Mouse (Mus musculus) limb, embryonic 11.5 days (tissue): ENCODE results near the gene Atox1. TPM values are rescaled to one million over a fixed set of nuclear protein-coding genes. Genes with fewer than 3 reads are reported as not detected.

ENCODE experiments used
- ATAC-seq: fragments of 200-750 bp; cut with Nextera tagmentation; 2 replicates; pipeline ENCODE4 v1.8.0; 2017; ENCODE audit warnings: low read depth; ENCODE audit not compliant: insufficient number of reproducible peaks, low FRiP score, low TSS enrichment
- DNase-seq: peaks from one replicate; pipeline ENCODE4 v3.0.0-alpha.2; 2015; ENCODE audit warnings: low spot score
- H3K27ac ChIP-seq: fragments of 300-500 bp; sonication (generic); replicated peaks from 2 replicates; pipeline ENCODE4 v1.5.1; 2014; ENCODE audit warnings: low read depth, mild to moderate bottlenecking, low read length
- H3K27me3 ChIP-seq: fragments of 300-500 bp; sonication (generic); 2 replicates; pipeline ENCODE4 v1.6.1; 2014; ENCODE audit warnings: mild to moderate bottlenecking, low read length, mixed read lengths; ENCODE audit not compliant: control insufficient read depth, insufficient read depth
- H3K36me3 ChIP-seq: fragments of 300-500 bp; sonication (generic); 2 replicates; pipeline ENCODE4 v1.6.1; 2014; ENCODE audit warnings: mild to moderate bottlenecking, low read length, moderate library complexity, mixed read lengths; ENCODE audit not compliant: control insufficient read depth, insufficient read depth
- H3K4me1 ChIP-seq: fragments of 300-500 bp; sonication (generic); 2 replicates; pipeline ENCODE4 v1.6.1; 2014; ENCODE audit warnings: low read length, mixed read lengths; ENCODE audit not compliant: control insufficient read depth, insufficient read depth
- H3K4me2 ChIP-seq: fragments of 300-500 bp; sonication (generic); 2 replicates; pipeline ENCODE4 v1.6.1; 2014; ENCODE audit warnings: low read depth, mild to moderate bottlenecking, moderate library complexity; ENCODE audit not compliant: severe bottlenecking
- H3K4me3 ChIP-seq: fragments of 300-500 bp; sonication (generic); 2 replicates; pipeline ENCODE4 v1.5.1; 2014; ENCODE audit warnings: low read depth, low read length
- H3K9ac ChIP-seq: fragments of 300-500 bp; sonication (generic); 2 replicates; pipeline ENCODE4 v1.6.1; 2014; ENCODE audit warnings: mild to moderate bottlenecking, low read length
- H3K9me3 ChIP-seq: fragments of 300-500 bp; sonication (generic); 2 replicates; pipeline ENCODE4 v1.6.1; 2016; ENCODE audit warnings: low read length; ENCODE audit not compliant: control insufficient read depth
- WGBS: fragments of 180-500 bp; shearing (Covaris S2); extraction: QIAGEN DNeasy Blood & Tissue Kit; methylation state at CpG from one replicate; pipeline ENCODE4 v1.1.7; 2014; 5-methylcytosine and 5-hydroxymethylcytosine counted together
- polyA plus RNA-seq: library from polyadenylated mRNA; unstranded; fragments of >200 nt; fragmentation: Nextera tagmentation; extraction: Ambion mirVana; gene quantifications from 2 replicates; pipeline ENCODE4 v1.2.1, GENCODE M21; 2014

Atox1 gene
- polyA plus RNA-seq, result 234 and 240 TPM in 2 replicates

- no peaks in the 10 kb centered on the region for H3K9me3 ChIP-seq
- under 1% methylated on average over 36 of the region's 36 CpGs for WGBS
- no peaks in the 10 kb centered on the region for H3K27me3 ChIP-seq
- DNase-seq (peak; percentile 93), ATAC-seq (peak; percentile 92)
- peak within 1 kb of the TSS; percentile 84 for H3K4me2 ChIP-seq
- H3K4me3 ChIP-seq, result peak within 1 kb of the TSS; percentile 75
- H3K36me3 ChIP-seq, result no peaks in the 10 kb centered on the region
- peaks cover 3% of the 10 kb centered on the region; the same call in 1 of the 2 replicates for H3K4me1 ChIP-seq
- no peak within 1 kb of the TSS for H3K27ac ChIP-seq
- peak within 1 kb of the TSS; percentile 58 for H3K9ac ChIP-seq
Observed at GRCm38 (mm10) chr11:55461019-55461645, at the start of gene Atox1. TSS of gene Atox1 (minus strand) at chr11:55461239.

GRCm38 (mm10) chr11:55505485-55505884 lies 44.4 kb upstream of the Atox1 start:
- Histone ChIP-seq H3K36me3 (peaks cover 7% of the 10 kb centered on the region), H3K4me3 (no peak overlapping the region), H3K9ac (no peak overlapping the region), H3K27me3 (no peaks in the 10 kb centered on the region), H3K9me3 (no peaks in the 10 kb centered on the region), H3K4me1 (no peaks in the 10 kb centered on the region), H3K4me2 (no peak overlapping the region), H3K27ac (no peak overlapping the region)
- DNase-seq, result no peak
- 86% methylated on average over 3 of the region's 3 CpGs for WGBS
- no peak for ATAC-seq

DNA sequence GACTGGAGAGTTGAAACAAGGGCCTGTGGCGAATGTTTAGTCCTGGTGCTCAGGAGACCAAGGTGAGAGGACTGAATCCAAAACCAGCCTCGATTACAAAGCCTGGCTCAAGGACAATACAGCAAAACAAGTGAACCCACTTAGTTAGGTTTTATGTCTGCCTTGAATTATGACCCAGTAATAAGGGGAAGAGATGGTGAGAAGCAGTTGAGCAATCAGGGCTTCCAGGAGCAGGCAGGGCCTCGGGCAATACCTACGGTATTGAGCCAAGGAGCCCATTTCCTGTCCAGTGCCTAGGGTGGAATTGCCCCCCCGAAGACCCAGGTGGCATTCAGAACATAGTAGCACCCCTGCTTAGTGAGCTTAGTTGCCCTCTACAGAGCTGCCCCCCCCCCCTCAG lies 41.8 kb upstream of the Atox1 start:
- H3K27me3 ChIP-seq, result no peaks in the 10 kb centered on the region

GRCm38 (mm10) chr11:55501955-55502531 lies 41.0 kb upstream of the Atox1 start:
- Histone ChIP-seq H3K4me2 (no peak overlapping the region), H3K36me3 (peaks cover 14% of the 10 kb centered on the region), H3K9ac (no peak overlapping the region), H3K9me3 (no peaks in the 10 kb centered on the region), H3K27me3 (no peaks in the 10 kb centered on the region), H3K27ac (no peak overlapping the region), H3K4me3 (no peak overlapping the region), H3K4me1 (no peaks in the 10 kb centered on the region)
- DNase-seq (no peak), ATAC-seq (no peak)
- WGBS, result 88% methylated on average over 8 of the region's 8 CpGs

More for the DNA sequence above, 41.8 kb upstream of the Atox1 start:
- Histone ChIP-seq H3K4me1 (no peaks in the 10 kb centered on the region), H3K9me3 (no peaks in the 10 kb centered on the region), H3K4me2 (no peak overlapping the region), H3K9ac (no peak overlapping the region), H3K36me3 (peaks cover 14% of the 10 kb centered on the region), H3K27ac (no peak overlapping the region), H3K4me3 (no peak overlapping the region)
- DNase-seq (no peak), ATAC-seq (no peak)
- WGBS, result 65% methylated on average over 5 of the region's 5 CpGs

DNA sequence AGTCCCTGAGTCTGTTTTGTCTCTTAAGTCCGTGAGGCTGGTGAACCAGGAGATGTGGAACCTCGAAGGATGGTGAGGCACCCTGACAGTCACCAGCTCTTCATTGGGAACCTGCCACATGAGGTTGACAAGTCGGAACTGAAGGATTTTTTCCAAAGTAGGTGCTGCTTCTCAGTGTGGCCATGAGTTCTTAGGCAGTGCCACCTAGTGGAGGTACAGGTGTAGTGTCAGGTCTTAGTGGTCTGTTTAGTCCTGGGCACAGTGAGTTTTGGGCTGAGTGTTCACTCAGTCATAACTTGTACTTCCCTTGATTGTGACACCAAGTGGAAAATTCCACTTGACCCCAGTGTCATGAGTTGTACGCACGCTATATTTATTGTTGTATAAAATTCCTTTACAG lies 36.8 kb upstream of the Atox1 start:
- no peaks in the 10 kb centered on the region for H3K4me1 ChIP-seq
- H3K27me3 ChIP-seq, result no peaks in the 10 kb centered on the region
- H3K27ac ChIP-seq, result no peak overlapping the region
- peaks cover 34% of the 10 kb centered on the region for H3K36me3 ChIP-seq
- H3K4me3 ChIP-seq, result no peak overlapping the region
- H3K9me3 ChIP-seq, result no peaks in the 10 kb centered on the region
- H3K9ac ChIP-seq, result no peak overlapping the region
- ATAC-seq (no peak), DNase-seq (peak; percentile 54)
- no peak overlapping the region for H3K4me2 ChIP-seq
- 71% methylated on average over 5 of the region's 5 CpGs for WGBS

DNA sequence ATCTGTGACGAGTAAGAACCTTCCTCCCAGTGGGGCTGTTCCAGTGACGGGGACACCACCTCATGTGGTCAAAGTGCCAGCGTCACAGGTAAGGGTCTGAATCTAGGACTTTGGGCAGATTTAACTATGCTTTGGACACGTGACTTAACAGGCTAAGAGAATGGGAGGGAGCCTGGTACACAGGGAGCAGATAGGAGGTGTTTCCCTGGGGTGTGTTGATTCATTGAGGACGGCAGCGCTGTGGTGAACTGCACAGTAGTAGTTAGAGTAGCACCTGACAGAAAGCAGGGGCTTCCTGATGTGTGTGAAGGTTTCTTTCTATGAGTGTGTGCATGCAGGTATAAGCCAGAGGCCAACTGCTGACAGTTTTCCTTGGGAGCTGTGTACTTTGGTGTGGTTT lies 35.1 kb upstream of the Atox1 start:
- no peaks in the 10 kb centered on the region for H3K4me1 ChIP-seq
- H3K4me2 ChIP-seq, result no peak overlapping the region
- no peaks in the 10 kb centered on the region for H3K9me3 ChIP-seq
- no peaks in the 10 kb centered on the region for H3K27me3 ChIP-seq
- peaks cover 37% of the 10 kb centered on the region for H3K36me3 ChIP-seq
- no peak overlapping the region for H3K9ac ChIP-seq
- DNase-seq, result no peak
- ATAC-seq, result no peak
- 90% methylated on average over 6 of the region's 6 CpGs for WGBS
- H3K4me3 ChIP-seq, result no peak overlapping the region
- H3K27ac ChIP-seq, result no peak overlapping the region

GRCm38 (mm10) chr11:55485443-55485842 lies 24.4 kb upstream of the Atox1 start:
- H3K27me3 ChIP-seq, result no peaks in the 10 kb centered on the region
- no peak for ATAC-seq
- no peaks in the 10 kb centered on the region for H3K4me1 ChIP-seq
- DNase-seq, result no peak
- WGBS, result 97% methylated on average over 7 of the region's 7 CpGs
- no peak overlapping the region for H3K27ac ChIP-seq
- no peak overlapping the region for H3K4me2 ChIP-seq
- H3K9me3 ChIP-seq, result no peaks in the 10 kb centered on the region
- no peak overlapping the region for H3K9ac ChIP-seq
- peaks cover 34% of the 10 kb centered on the region for H3K36me3 ChIP-seq
- H3K4me3 ChIP-seq, result no peak overlapping the region

GRCm38 (mm10) chr11:55473219-55473618 lies 12.2 kb upstream of the Atox1 start:
- H3K27ac ChIP-seq, result no peak overlapping the region
- no peak overlapping the region for H3K4me3 ChIP-seq
- no peaks in the 10 kb centered on the region for H3K27me3 ChIP-seq
- no peaks in the 10 kb centered on the region for H3K9me3 ChIP-seq
- peaks cover 5% of the 10 kb centered on the region; the same call in 1 of the 2 replicates for H3K4me1 ChIP-seq
- no peak overlapping the region for H3K4me2 ChIP-seq
- 88% methylated on average over 3 of the region's 3 CpGs for WGBS
- ATAC-seq (no peak), DNase-seq (no peak)
- peaks cover 4% of the 10 kb centered on the region; the same call in 1 of the 2 replicates for H3K36me3 ChIP-seq
- no peak overlapping the region for H3K9ac ChIP-seq
